Mouse (Mus musculus): Measurements from ENCODE around the gene Col9a3.

Gene Col9a3

GRCm38 (mm10) chr2:180641576-180642554 is 44.3 kb downstream of the Col9a3 start:
- peak; percentile 72 for DNase-seq (ENCODE audit: low read depth, low spot score)

- DNase-seq (ENCODE audit: low read depth, low spot score) = peak; percentile 66
Observed at GRCm38 (mm10) chr2:180642555-180643260, 45.1 kb downstream of the Col9a3 start, which contains the start of gene Tcfl5. Gene Tcfl5, minus strand, starts transcription at chr2:180642708.

GRCm38 (mm10) chr2:180643626-180644025 is 46.0 kb downstream of the Col9a3 start:
- DNase-seq (ENCODE audit: low read depth, low spot score) = no peak

GRCm38 (mm10) chr2:180646841-180647240 is 49.3 kb downstream of the Col9a3 start:
- DNase-seq (ENCODE audit: low read depth, low spot score) = no peak

- DNase-seq (ENCODE audit: low read depth, low spot score) = no peak
Observed at GRCm38 (mm10) chr2:180654666-180655065, 57.1 kb downstream of the Col9a3 start.

- DNase-seq (ENCODE audit: low read depth, low spot score) = no peak
Observed at GRCm38 (mm10) chr2:180655150-180655549, 57.6 kb downstream of the Col9a3 start.

GRCm38 (mm10) chr2:180657394-180658013 is 59.9 kb downstream of the Col9a3 start:
- DNase-seq (ENCODE audit: low read depth, low spot score) = peak; percentile 90

GRCm38 (mm10) chr2:180658381-180658780 is 60.8 kb downstream of the Col9a3 start:
- no peak for DNase-seq (ENCODE audit: low read depth, low spot score)

- no peak for DNase-seq (ENCODE audit: low read depth, low spot score)
Observed at GRCm38 (mm10) chr2:180659353-180660150, 62.0 kb downstream of the Col9a3 start.

- DNase-seq (ENCODE audit: low read depth, low spot score) = no peak
Observed at GRCm38 (mm10) chr2:180660521-180660920, 62.9 kb downstream of the Col9a3 start.

GRCm38 (mm10) chr2:180662008-180662407 is 64.4 kb downstream of the Col9a3 start:
- DNase-seq (ENCODE audit: low read depth, low spot score) = no peak
